Mouse (Mus musculus): ENCODE results near the gene Crebl2. TPM values are rescaled to one million over a fixed set of nuclear protein-coding genes. Genes with fewer than 3 reads are reported as not detected.

The Crebl2 gene
- polyA plus RNA-seq, 1 experiment from 2014 or later: 2.0 TPM

DNA sequence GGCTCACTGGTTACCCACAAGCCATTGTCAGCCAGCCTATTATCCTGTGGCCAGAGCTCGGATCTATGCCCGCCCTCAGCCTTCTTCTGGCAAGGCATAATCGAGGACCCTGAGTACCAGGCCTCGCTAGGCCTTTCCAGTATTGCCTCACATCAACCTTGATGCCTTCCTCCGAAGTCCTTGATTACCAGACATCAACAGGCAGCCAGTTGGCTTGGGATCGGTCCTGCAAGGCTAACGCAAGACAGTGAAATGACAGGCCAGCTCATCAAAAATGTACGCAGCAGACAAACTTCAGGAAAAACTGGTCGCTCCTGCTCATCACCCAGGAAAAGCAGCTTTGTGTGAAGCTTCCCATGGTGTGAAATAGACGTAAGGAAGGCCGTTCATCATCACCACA lies 22.2 kb upstream of the Crebl2 start:
- Histone ChIP-seq H3K4me3 (ENCODE audit: low read depth, low read length) (no peak overlapping the region), H3K9ac (ENCODE audit: low read depth, low read length) (no peak overlapping the region), H3K4me2 (ENCODE audit: low read depth, low read length) (no peak overlapping the region), H3K4me1 (ENCODE audit: control insufficient read depth, insufficient read depth, low read length) (no peaks in the 10 kb centered on the region), H3K36me3 (ENCODE audit: control insufficient read depth, insufficient read depth, low read length) (no peaks in the 10 kb centered on the region), H3K27me3 (replicated peaks; ENCODE audit: control insufficient read depth, insufficient read depth, low read length) (no peaks in the 10 kb centered on the region), H3K9me3 (ENCODE audit: control insufficient read depth, low read length) (no peaks in the 10 kb centered on the region), H3K27ac (replicated peaks; ENCODE audit: low read depth, low read length) (no peak overlapping the region)
- no peak for DNase-seq (ENCODE audit: low spot score)
- 88% methylated on average over 11 of the region's 11 CpGs for WGBS
- no peak for ATAC-seq (ENCODE audit: low read depth)

DNA sequence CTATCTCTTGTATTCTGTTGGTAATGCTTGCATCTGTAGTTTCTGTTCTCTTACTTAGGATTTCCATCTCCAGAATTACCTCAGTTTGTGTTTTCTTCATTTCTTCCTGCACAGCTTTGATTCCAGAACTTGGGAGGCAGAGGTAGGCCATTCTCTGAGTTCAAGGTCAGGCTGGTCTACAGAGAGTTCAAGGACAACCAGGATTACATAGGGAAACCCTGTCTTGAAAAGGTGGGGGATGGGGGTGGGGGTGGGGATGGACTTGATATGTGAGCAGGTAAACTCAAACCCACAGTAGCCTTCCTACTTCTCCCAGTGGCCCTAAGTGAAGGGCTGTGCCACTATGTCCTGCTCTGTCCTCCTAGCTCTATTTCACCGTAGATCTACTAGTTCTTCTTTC lies 16.9 kb upstream of the Crebl2 start:
- Histone ChIP-seq H3K36me3 (ENCODE audit: control insufficient read depth, insufficient read depth, low read length) (no peaks in the 10 kb centered on the region), H3K9me3 (ENCODE audit: control insufficient read depth, low read length) (no peaks in the 10 kb centered on the region), H3K4me3 (ENCODE audit: low read depth, low read length) (no peak overlapping the region), H3K4me2 (ENCODE audit: low read depth, low read length) (no peak overlapping the region), H3K4me1 (ENCODE audit: control insufficient read depth, insufficient read depth, low read length) (no peaks in the 10 kb centered on the region), H3K9ac (ENCODE audit: low read depth, low read length) (no peak overlapping the region), H3K27ac (replicated peaks; ENCODE audit: low read depth, low read length) (no peak overlapping the region), H3K27me3 (replicated peaks; ENCODE audit: control insufficient read depth, insufficient read depth, low read length) (no peaks in the 10 kb centered on the region)
- 82% methylated on average over 1 of the region's 1 CpGs for WGBS
- no peak for DNase-seq (ENCODE audit: low spot score)
- no peak for ATAC-seq (ENCODE audit: low read depth)

DNA sequence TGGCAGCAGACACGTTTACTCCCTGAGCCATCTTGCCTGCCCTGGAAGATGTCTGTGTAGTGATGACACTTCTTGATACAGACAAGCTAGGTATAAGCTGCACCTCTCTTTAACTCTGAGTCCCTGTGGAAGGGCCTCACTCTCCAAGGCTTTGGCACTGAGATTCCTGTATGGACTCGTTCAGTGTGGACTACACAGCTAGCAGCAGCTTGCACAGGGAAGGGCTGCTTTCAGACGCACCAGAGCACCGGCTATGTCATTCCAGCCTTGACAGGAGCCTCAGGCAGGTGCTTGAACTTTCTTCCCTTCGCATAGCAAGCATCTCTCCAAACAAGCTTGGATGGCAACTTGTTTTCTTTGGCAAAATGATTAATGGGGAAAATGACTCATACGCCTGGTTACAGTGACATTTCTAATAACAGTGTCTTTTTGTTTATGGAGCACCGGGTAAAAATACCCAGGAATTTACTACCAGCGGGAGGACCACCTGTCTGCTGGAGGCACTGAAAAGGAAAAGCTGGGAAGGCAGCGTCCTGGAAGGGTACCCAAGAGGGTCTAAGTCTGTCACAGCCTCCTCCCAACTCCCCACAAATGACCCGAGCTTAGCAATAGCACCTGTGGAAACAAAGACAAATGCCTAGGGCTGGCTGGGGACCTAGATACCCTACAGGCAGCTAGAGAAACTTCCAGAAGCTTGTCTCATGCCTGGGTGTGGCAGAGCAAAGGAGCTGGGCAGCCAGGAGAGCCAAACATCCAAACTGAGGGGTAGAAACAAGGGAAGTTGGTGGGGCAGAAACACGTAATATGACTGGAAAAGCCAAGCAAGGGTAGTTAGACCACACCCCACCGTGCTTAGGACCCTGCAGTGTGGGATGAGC lies 12.7 kb upstream of the Crebl2 start:
- no peaks in the 10 kb centered on the region for H3K36me3 ChIP-seq (ENCODE audit: control insufficient read depth, insufficient read depth, low read length)
- H3K9ac ChIP-seq (ENCODE audit: low read depth, low read length): no peak overlapping the region
- H3K4me1 ChIP-seq (ENCODE audit: control insufficient read depth, insufficient read depth, low read length): no peaks in the 10 kb centered on the region
- ATAC-seq (ENCODE audit: low read depth) (peak; percentile 73), DNase-seq (ENCODE audit: low spot score) (peak; percentile 79)
- no peak overlapping the region for H3K4me3 ChIP-seq (ENCODE audit: low read depth, low read length)
- H3K9me3 ChIP-seq (ENCODE audit: control insufficient read depth, low read length): no peaks in the 10 kb centered on the region
- H3K27ac ChIP-seq (replicated peaks; ENCODE audit: low read depth, low read length): 0 out of 2 replicates have a peak overlapping the region, but pooled peaks have one; percentile 28
- no peak overlapping the region for H3K4me2 ChIP-seq (ENCODE audit: low read depth, low read length)
- WGBS: 53% methylated on average over 12 of the region's 12 CpGs
- H3K27me3 ChIP-seq (replicated peaks; ENCODE audit: control insufficient read depth, insufficient read depth, low read length): no peaks in the 10 kb centered on the region

DNA sequence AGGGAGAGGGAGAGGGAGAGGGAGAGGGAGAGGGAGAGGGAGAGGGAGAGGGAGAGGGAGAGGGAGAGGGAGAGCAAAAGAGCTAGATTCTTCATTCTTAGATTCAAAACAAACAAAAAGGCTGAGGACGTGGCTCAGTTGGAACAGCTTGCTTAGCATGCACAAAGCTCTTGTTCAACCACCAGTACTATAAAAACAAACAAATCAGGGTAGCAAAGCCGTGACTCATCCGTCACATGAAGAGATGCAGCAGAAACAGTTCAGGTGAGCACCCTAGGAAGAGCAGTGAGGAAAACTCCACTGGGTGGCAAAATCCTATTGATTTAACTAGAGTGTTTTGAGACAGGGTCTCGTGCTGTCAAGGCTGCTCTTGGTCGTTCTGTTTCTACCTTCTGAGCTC lies 10.2 kb upstream of the Crebl2 start:
- no peaks in the 10 kb centered on the region for H3K36me3 ChIP-seq (ENCODE audit: control insufficient read depth, insufficient read depth, low read length)
- 51% methylated on average over 5 of the region's 5 CpGs for WGBS
- H3K9me3 ChIP-seq (ENCODE audit: control insufficient read depth, low read length): no peaks in the 10 kb centered on the region

DNA sequence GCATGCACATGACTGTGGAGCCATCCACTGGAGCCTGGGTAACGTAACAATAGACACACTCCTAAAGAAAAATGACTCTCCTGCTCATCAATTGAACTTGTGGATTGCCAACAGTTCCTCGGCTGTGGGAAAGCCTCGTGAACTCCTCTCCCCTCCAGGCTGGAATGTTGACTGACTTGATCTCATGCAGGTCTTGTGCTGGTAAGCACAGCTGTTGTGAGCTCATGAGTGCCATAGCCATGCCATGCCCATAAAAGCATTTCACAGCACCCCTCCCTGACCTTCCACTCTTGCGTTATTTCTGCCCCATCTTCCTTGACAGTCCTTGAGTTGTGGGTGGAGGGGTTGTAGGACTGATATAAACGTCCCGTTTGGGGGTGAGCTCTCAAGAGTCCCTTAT lies 9.5 kb upstream of the Crebl2 start:
- no peaks in the 10 kb centered on the region for H3K9me3 ChIP-seq (ENCODE audit: control insufficient read depth, low read length)
- DNase-seq (ENCODE audit: low spot score) (peak; percentile 40), ATAC-seq (ENCODE audit: low read depth) (no peak)
- no peaks in the 10 kb centered on the region for H3K4me1 ChIP-seq (ENCODE audit: control insufficient read depth, insufficient read depth, low read length)
- no peak overlapping the region for H3K9ac ChIP-seq (ENCODE audit: low read depth, low read length)
- H3K4me2 ChIP-seq (ENCODE audit: low read depth, low read length): no peak overlapping the region
- no peak overlapping the region for H3K4me3 ChIP-seq (ENCODE audit: low read depth, low read length)
- WGBS: 60% methylated on average over 6 of the region's 6 CpGs
- no peak overlapping the region for H3K27ac ChIP-seq (replicated peaks; ENCODE audit: low read depth, low read length)
- no peaks in the 10 kb centered on the region for H3K27me3 ChIP-seq (replicated peaks; ENCODE audit: control insufficient read depth, insufficient read depth, low read length)
- H3K36me3 ChIP-seq (ENCODE audit: control insufficient read depth, insufficient read depth, low read length): no peaks in the 10 kb centered on the region

More for the DNA sequence above, 10.2 kb upstream of the Crebl2 start:
- no peak for ATAC-seq (ENCODE audit: low read depth)
- no peaks in the 10 kb centered on the region for H3K27me3 ChIP-seq (replicated peaks; ENCODE audit: control insufficient read depth, insufficient read depth, low read length)
- H3K27ac ChIP-seq (replicated peaks; ENCODE audit: low read depth, low read length): no peak overlapping the region
- no peak overlapping the region for H3K4me2 ChIP-seq (ENCODE audit: low read depth, low read length)
- no peaks in the 10 kb centered on the region for H3K4me1 ChIP-seq (ENCODE audit: control insufficient read depth, insufficient read depth, low read length)
- H3K4me3 ChIP-seq (ENCODE audit: low read depth, low read length): no peak overlapping the region
- peak; percentile 26 for DNase-seq (ENCODE audit: low spot score)
- no peak overlapping the region for H3K9ac ChIP-seq (ENCODE audit: low read depth, low read length)

- ATAC-seq (ENCODE audit: low read depth) (no peak), DNase-seq (ENCODE audit: low spot score) (no peak)
- 67% methylated on average over 10 of the region's 10 CpGs for WGBS
- H3K36me3 ChIP-seq (ENCODE audit: control insufficient read depth, insufficient read depth, low read length): no peaks in the 10 kb centered on the region
- no peak overlapping the region for H3K9ac ChIP-seq (ENCODE audit: low read depth, low read length)
- H3K4me3 ChIP-seq (ENCODE audit: low read depth, low read length): no peak overlapping the region
- H3K9me3 ChIP-seq (ENCODE audit: control insufficient read depth, low read length): no peaks in the 10 kb centered on the region
- H3K4me1 ChIP-seq (ENCODE audit: control insufficient read depth, insufficient read depth, low read length): no peaks in the 10 kb centered on the region
- H3K4me2 ChIP-seq (ENCODE audit: low read depth, low read length): no peak overlapping the region
- no peak overlapping the region for H3K27ac ChIP-seq (replicated peaks; ENCODE audit: low read depth, low read length)
- H3K27me3 ChIP-seq (replicated peaks; ENCODE audit: control insufficient read depth, insufficient read depth, low read length): no peaks in the 10 kb centered on the region
These were observed 7.1 kb upstream of the Crebl2 start for GRCm38 (mm10) chr6:134822844-134823243.

DNA sequence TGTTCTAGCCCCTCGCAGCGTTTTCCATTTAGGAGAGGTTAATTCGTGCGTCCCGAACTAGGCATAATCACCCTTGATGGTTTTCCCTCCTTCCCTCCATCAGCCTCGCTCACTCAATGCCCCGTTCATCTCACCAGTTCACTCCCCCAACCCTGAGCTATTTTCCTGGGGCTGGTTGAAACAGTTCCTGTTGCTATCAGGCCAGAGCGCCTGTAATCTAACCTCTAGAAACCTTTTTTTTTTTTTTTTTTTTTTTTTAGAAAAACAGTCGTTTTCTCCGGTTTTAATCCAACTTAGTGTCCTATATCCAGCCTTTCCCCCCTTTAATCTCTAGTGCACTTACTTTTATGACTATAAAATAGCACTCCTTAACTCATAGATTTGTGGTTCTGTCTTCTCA lies 822 bp downstream of the Crebl2 start:
- Histone ChIP-seq H3K4me1 (ENCODE audit: control insufficient read depth, insufficient read depth, low read length) (peaks cover 9% of the 10 kb centered on the region; the same call in 1 of the 2 replicates), H3K4me2 (ENCODE audit: low read depth, low read length) (peak overlapping the region; percentile 84), H3K27ac (replicated peaks; ENCODE audit: low read depth, low read length) (no peak overlapping the region), H3K27me3 (replicated peaks; ENCODE audit: control insufficient read depth, insufficient read depth, low read length) (no peaks in the 10 kb centered on the region), H3K36me3 (ENCODE audit: control insufficient read depth, insufficient read depth, low read length) (no peaks in the 10 kb centered on the region), H3K9me3 (ENCODE audit: control insufficient read depth, low read length) (no peaks in the 10 kb centered on the region), H3K9ac (ENCODE audit: low read depth, low read length) (peak overlapping the region; percentile 87), H3K4me3 (ENCODE audit: low read depth, low read length) (peak overlapping the region; percentile 79)
- no peak for ATAC-seq (ENCODE audit: low read depth)
- no peak for DNase-seq (ENCODE audit: low spot score)
- 3% methylated on average over 10 of the region's 10 CpGs for WGBS

- 0 out of 2 replicates have a peak, but pooled peaks cover 4% of the 10 kb centered on the region for H3K4me1 ChIP-seq (ENCODE audit: control insufficient read depth, insufficient read depth, low read length)
- H3K27me3 ChIP-seq (replicated peaks; ENCODE audit: control insufficient read depth, insufficient read depth, low read length): no peaks in the 10 kb centered on the region
- DNase-seq (ENCODE audit: low spot score) (no peak), ATAC-seq (ENCODE audit: low read depth) (no peak)
- no peak overlapping the region for H3K27ac ChIP-seq (replicated peaks; ENCODE audit: low read depth, low read length)
- 76% methylated on average over 9 of the region's 9 CpGs for WGBS
- H3K9ac ChIP-seq (ENCODE audit: low read depth, low read length): no peak overlapping the region
- no peak overlapping the region for H3K4me2 ChIP-seq (ENCODE audit: low read depth, low read length)
- H3K9me3 ChIP-seq (ENCODE audit: control insufficient read depth, low read length): no peaks in the 10 kb centered on the region
- H3K4me3 ChIP-seq (ENCODE audit: low read depth, low read length): no peak overlapping the region
- no peaks in the 10 kb centered on the region for H3K36me3 ChIP-seq (ENCODE audit: control insufficient read depth, insufficient read depth, low read length)
These were observed 4.8 kb downstream of the Crebl2 start for GRCm38 (mm10) chr6:134834585-134835251.
